16 mouse cellular contexts compared by ENCODE assay signal in the genomic region with DNA sequence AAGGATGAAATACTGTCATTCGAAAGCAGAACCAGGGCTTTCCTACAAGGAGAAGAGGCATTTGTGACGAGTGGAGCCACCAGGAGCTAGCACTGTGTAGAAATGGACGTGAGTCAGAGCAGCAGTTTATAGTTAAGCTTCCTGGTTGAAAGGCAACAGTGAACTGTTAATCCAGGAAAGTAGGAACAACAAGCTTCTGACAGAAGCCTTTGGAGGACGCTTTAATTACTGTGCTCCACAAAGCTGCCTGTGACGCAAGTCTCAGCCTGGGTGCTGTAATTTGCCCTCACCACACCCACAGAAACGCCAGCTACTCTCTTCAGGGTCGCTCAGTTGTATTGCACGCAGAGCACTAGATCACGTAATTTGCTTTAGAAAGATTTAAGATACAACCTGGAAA. TPM values are rescaled to one million over a fixed set of nuclear protein-coding genes. Genes with fewer than 3 reads are reported as not detected.
DNase-seq lines count a peak whose midpoint lies in the region; ATAC-seq and TF ChIP-seq lines count a peak whose summit lies in the region.
"Had no signal": no experiment of that assay in that cellular context is flagged by ENCODE, and none has a peak within 500 bp of the region (broad histone marks: within the 10 kb centered on the region; RNA-seq: fewer than 3 reads in every experiment).

No protein-coding gene starts in this region.

- H3K27ac ChIP-seq in lung, postnatal 0 days (ENCODE audit: low read length) = no peak overlapping the region
- H3K27ac ChIP-seq in intestine, embryonic 16.5 days (ENCODE audit: low read length) = no peak overlapping the region
- H3K27ac ChIP-seq: embryonic facial prominence, embryonic 15.5 days; hindbrain, embryonic 15.5 days; midbrain, embryonic 13.5 days; neural tube, embryonic 15.5 days had no signal

- DNase-seq in lung, postnatal 0 days (ENCODE audit: low spot score) = peak; percentile 22
- no peak for DNase-seq in lung, adult 2 months
- DNase-seq in adrenal gland, postnatal 14 days = peak; percentile 35
- peak; percentile 12 for DNase-seq in telencephalon, adult 2 months (ENCODE audit: low read depth, low spot score)
- DNase-seq in layer of hippocampus, adult 8-10 months (ENCODE audit: low spot score in 2 of 2) = no peak
- no peak for DNase-seq in gastrocnemius, postnatal 14 days
- DNase-seq: cerebellum, postnatal 25 days; heart, postnatal 10 days; right cerebral cortex, postnatal 14 days; thymus, postnatal 14 days had no signal

- no peak overlapping the region for H3K9ac ChIP-seq in lung, postnatal 0 days (replicated peaks; ENCODE audit: low read depth)
- H3K9ac ChIP-seq in intestine, embryonic 16.5 days (ENCODE audit: low read depth, low read length) = no peak overlapping the region
- H3K9ac ChIP-seq: embryonic facial prominence, embryonic 15.5 days; hindbrain, embryonic 15.5 days; midbrain, embryonic 13.5 days; neural tube, embryonic 15.5 days had no signal

- H3K36me3 ChIP-seq in lung, postnatal 0 days (ENCODE audit: insufficient read depth, low read length) = no peaks in the 10 kb centered on the region
- H3K36me3 ChIP-seq in intestine, embryonic 16.5 days (ENCODE audit: control insufficient read depth, insufficient read depth, low read length) = no peaks in the 10 kb centered on the region
- H3K36me3 ChIP-seq: embryonic facial prominence, embryonic 15.5 days; hindbrain, embryonic 15.5 days; midbrain, embryonic 13.5 days; neural tube, embryonic 15.5 days had no signal

- H3K4me2 ChIP-seq in lung, postnatal 0 days (replicated peaks; ENCODE audit: low read depth, low read length) = no peak overlapping the region
- no peak overlapping the region for H3K4me2 ChIP-seq in intestine, embryonic 16.5 days (ENCODE audit: low read depth, low read length)
- H3K4me2 ChIP-seq: embryonic facial prominence, embryonic 15.5 days; hindbrain, embryonic 15.5 days; midbrain, embryonic 13.5 days; neural tube, embryonic 15.5 days had no signal

- H3K9me3 ChIP-seq in lung, postnatal 0 days (ENCODE audit: low read length) = no peaks in the 10 kb centered on the region
- H3K9me3 ChIP-seq in intestine, embryonic 16.5 days (ENCODE audit: control insufficient read depth, low read length) = no peaks in the 10 kb centered on the region
- H3K9me3 ChIP-seq: embryonic facial prominence, embryonic 15.5 days; hindbrain, embryonic 15.5 days; midbrain, embryonic 13.5 days; neural tube, embryonic 15.5 days had no signal

- no peak for TF ChIP-seq EP300 in lung, postnatal 0 days (IDR thresholded peaks at IDR 0.05)

- intact Hi-C loops in gastrocnemius, postnatal 14 days (cut with DNase I; ENCODE audit: low total_unique reads) = no loop called here

- H3K4me3 ChIP-seq in lung, postnatal 0 days (ENCODE audit: low read depth, low read length) = no peak overlapping the region
- H3K4me3 ChIP-seq in lung, adult 2 months (replicated peaks; ENCODE audit: extremely low read depth, low read depth, low read length) = no peak overlapping the region
- no peak overlapping the region for H3K4me3 ChIP-seq in intestine, embryonic 16.5 days (ENCODE audit: low read length)
- H3K4me3 ChIP-seq: embryonic facial prominence, embryonic 15.5 days; hindbrain, embryonic 15.5 days; midbrain, embryonic 13.5 days; neural tube, embryonic 15.5 days had no signal

- WGBS in lung, postnatal 0 days = 58% methylated on average over 9 of the region's 9 CpGs
- 50% methylated on average over 9 of the region's 9 CpGs for WGBS in lung, adult 2 months
- 42% methylated on average over 9 of the region's 9 CpGs for WGBS in intestine, embryonic 16.5 days

- ATAC-seq in lung, postnatal 0 days = no peak
- ATAC-seq in intestine, embryonic 16.5 days = peak; percentile 85
- ATAC-seq: forebrain, embryonic 16.5 days; midbrain, embryonic 13.5 days had no signal

- TF ChIP-seq CTCF in lung, postnatal 0 days (IDR thresholded peaks at IDR 0.05) = no peak
- TF ChIP-seq CTCF in lung, adult 2 months (IDR thresholded peaks at IDR 0.05; ENCODE audit: insufficient read depth, low read length) = no peak

- no peaks in the 10 kb centered on the region for H3K27me3 ChIP-seq in lung, postnatal 0 days (replicated peaks; ENCODE audit: insufficient read depth, low read length)
- H3K27me3 ChIP-seq in intestine, embryonic 16.5 days (replicated peaks; ENCODE audit: control insufficient read depth, insufficient read depth, low read length) = no peaks in the 10 kb centered on the region
- H3K27me3 ChIP-seq: embryonic facial prominence, embryonic 15.5 days; hindbrain, embryonic 15.5 days; midbrain, embryonic 13.5 days; neural tube, embryonic 15.5 days had no signal

- no peak for TF ChIP-seq POLR2A in lung, adult 2 months (IDR thresholded peaks at IDR 0.05; ENCODE audit: borderline replicate concordance, extremely low read depth, low read depth, low read length)

- H3K4me1 ChIP-seq in lung, postnatal 0 days (ENCODE audit: insufficient read depth, low read depth, low read length) = no peaks in the 10 kb centered on the region
- no peaks in the 10 kb centered on the region for H3K4me1 ChIP-seq in lung, adult 2 months (ENCODE audit: control insufficient read depth, insufficient read depth, low read length)
- H3K4me1 ChIP-seq in intestine, embryonic 16.5 days (ENCODE audit: control insufficient read depth, insufficient read depth, low read length) = no peaks in the 10 kb centered on the region
- H3K4me1 ChIP-seq: embryonic facial prominence, embryonic 15.5 days; hindbrain, embryonic 15.5 days; midbrain, embryonic 13.5 days had no signal

RNA-seq across cellular contexts. Expression of a gene that starts 33.4 kb away (rescaled TPM):
- polyA plus RNA-seq in lung, postnatal 0 days (2015; fragmentation: Nextera tagmentation; extraction: Ambion mirVana) = 11.2 and 11.8 TPM in 2 replicates
- 9.2 and 10.3 TPM in 2 replicates for polyA plus RNA-seq in lung, adult 2 months (2012; rRNA removed)
- 7.9 and 9.3 TPM in 2 replicates for total RNA-seq in adrenal gland, postnatal 14 days (2021)
- 3.6 and 3.7 TPM in 2 replicates for polyA plus RNA-seq in intestine, embryonic 16.5 days (2015; fragmentation: Nextera tagmentation; extraction: Ambion mirVana)
- total RNA-seq in layer of hippocampus, adult 8-10 months (2022) = 1 to 10 TPM; 1.8 to 5.1 (median 2.6) TPM
- 1 to 10 TPM in 1 of 2 experiments, under 1 TPM in 1; 0.98 to 1.4 TPM for total RNA-seq in gastrocnemius, postnatal 14 days (2021)

RNA-seq across cellular contexts. Expression of a gene that starts 35.3 kb away (rescaled TPM):
- polyA plus RNA-seq in lung, postnatal 0 days (2015; fragmentation: Nextera tagmentation; extraction: Ambion mirVana) = 76.5 and 83.4 TPM in 2 replicates
- 40.6 and 41.5 TPM in 2 replicates for polyA plus RNA-seq in lung, adult 2 months (2012; rRNA removed)
- 34.7 TPM in 2 replicates for total RNA-seq in adrenal gland, postnatal 14 days (2021)
- 179 and 183 TPM in 2 replicates for polyA plus RNA-seq in intestine, embryonic 16.5 days (2015; fragmentation: Nextera tagmentation; extraction: Ambion mirVana)
- total RNA-seq in layer of hippocampus, adult 8-10 months (2022) = 10 to 100 TPM in 1 of 4 experiments, 1 to 10 TPM in 3; 5.5 to 10.3 (median 7.5) TPM
- 1 to 10 TPM; 5.2 to 5.7 TPM for total RNA-seq in gastrocnemius, postnatal 14 days (2021)

RNA-seq across cellular contexts. Expression of a gene that starts 58.2 kb away (rescaled TPM):
- polyA plus RNA-seq in lung, postnatal 0 days (2015; fragmentation: Nextera tagmentation; extraction: Ambion mirVana) = 34.0 and 43.7 TPM in 2 replicates
- polyA plus RNA-seq in lung, adult 2 months (2012; rRNA removed) = 36.4 and 39.1 TPM in 2 replicates
- total RNA-seq in adrenal gland, postnatal 14 days (2021) = 56.0 and 62.7 TPM in 2 replicates
- 47.5 and 62.4 TPM in 2 replicates for polyA plus RNA-seq in intestine, embryonic 16.5 days (2015; fragmentation: Nextera tagmentation; extraction: Ambion mirVana)
- total RNA-seq in layer of hippocampus, adult 8-10 months (2022) = 10 to 100 TPM; 19.3 to 23.8 (median 21.5) TPM
- 10 to 100 TPM; 28.2 to 39.8 TPM for total RNA-seq in gastrocnemius, postnatal 14 days (2021)

Comparison
In these comparisons a context has a peak if more than half of its experiments do, and no peak if none do; other contexts are left out.
1. DNase-seq: peak in lung, postnatal 0 days (single experiment), adrenal gland, postnatal 14 days (single experiment) and telencephalon, adult 2 months (single experiment); none in lung, adult 2 months (single experiment), layer of hippocampus, adult 8-10 months (0 of 2) and gastrocnemius, postnatal 14 days (single experiment).